Mouse (Mus musculus) lung, postnatal 25 days (tissue): ENCODE data around the gene Siglec1.
A peak's percentile ranks its signal among the peaks of the same experiment; 100 is the strongest.

Experiments
- DNase-seq: peaks from one replicate; pipeline ENCODE4 v3.0.0; 2022; ENCODE audit warnings: low spot score

The Siglec1 gene

DNA sequence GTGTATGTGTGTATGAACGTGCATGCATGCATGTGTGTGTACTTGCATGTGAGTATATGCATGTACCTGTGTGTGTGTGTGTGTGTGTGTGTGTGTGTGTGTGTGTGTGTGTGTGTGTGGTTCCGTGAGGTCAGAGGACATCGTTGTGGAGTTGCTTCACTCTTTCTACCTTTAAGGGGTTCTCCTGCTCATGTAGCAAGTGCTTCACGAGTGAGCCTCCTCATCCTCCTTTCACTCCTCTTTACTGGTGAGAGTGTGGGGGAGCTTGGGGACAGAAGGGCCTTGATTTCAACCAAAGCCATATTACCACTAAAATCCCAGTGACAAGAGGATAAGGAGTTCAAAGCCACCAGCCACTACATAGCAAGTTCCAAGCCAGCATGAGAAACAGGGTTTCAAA is 10.5 kb upstream of the Siglec1 start:
- DNase-seq: no peak

DNA sequence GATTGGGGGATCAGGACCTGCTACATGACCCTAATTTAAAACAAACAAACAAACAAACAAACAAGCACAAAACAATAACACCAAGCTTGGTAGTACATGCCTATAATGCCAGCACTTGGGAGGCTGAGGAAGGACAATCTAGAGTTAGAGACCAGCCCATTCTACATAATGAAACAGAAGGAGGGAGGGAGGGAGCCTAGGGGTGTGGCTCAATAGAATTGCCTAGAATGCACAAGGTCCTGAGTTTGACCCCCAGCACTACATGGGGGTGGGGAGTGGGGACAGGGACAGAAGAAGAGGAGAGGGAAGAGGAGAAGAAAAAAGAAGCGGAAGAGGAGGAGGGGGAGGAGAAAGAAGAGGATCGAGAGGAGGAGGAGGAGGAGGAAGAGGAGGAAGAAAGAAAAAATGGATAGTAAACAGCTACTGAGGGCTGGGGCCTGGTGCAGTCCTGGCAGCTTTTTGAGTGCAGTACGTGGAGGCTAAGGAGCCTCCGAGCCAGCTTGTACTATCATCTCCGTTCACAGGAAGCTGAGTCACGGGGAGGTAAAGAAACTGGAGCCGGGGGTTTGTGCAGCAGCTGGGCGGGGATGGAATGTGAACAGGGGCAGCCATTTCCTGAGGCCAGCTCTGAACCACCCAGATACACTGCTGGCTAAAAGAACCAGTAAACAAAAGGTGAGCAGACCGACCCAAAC is 9.7 kb upstream of the Siglec1 start:
- DNase-seq: peak; percentile 82

GRCm38 (mm10) chr2:131094823-131095222 is 8.3 kb upstream of the Siglec1 start:
- DNase-seq: peak; percentile 84

DNA sequence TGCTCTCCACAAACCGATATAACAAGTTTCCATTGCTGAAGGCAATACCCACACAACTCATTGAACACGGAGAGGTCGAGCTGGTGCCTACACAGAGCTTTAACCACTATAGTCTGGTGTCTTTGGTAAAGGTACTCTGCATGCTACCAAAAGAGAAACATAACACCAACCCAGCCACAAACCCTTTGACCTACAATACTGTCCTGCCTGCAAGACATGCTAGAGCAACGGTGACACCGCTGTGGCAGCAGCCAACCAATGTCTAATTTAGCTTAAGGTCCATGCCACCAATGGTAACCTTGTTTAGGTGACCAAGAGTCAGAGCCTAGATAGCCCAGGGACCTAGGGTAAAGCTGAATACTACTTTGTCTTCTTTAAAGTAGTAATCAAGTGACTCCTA is 7.0 kb upstream of the Siglec1 start:
- DNase-seq: no peak

DNA sequence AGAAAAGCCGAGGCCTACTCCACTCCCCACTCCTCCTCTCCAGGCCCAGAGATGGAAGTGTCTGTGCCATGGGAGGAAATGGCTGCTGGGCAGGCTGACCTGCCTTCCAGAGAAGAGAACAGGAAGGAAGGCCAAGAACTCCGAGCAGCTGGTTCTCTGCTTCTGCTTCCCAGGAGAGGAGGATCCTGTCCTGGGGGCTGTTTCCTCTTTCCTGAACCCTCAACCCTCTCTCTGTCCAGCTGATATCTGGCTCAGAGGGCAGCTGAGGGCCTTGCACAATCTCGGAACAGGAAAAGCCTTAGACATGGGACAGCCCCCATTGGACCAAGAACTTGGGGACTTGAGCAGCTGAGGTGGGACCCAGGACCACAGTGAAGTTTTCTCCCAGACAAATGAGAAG is 4.3 kb upstream of the Siglec1 start:
- peak; percentile 43 for DNase-seq

- DNase-seq: peak; percentile 31
Measured at GRCm38 (mm10) chr2:131089634-131090033, 3.1 kb upstream of the Siglec1 start.

DNA sequence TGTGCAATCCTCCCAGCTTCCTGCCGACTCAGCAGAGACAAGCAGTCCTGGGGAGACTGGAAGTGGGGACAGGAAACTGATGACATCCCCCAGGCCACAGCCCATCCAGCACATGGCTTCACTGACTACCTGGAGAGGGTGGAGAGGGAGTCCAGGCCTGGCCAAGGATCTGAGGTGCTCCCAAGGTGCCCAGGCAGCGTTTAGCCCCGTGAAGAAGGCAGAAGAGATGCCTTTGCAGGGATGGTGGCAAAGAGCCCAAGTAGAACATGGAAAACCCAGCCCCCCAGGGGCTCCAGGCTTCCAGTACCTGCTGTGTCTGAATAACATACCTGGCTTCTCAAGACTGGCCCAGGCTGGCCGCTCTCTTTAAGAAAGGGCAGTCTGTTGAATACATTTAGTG is 2.0 kb upstream of the Siglec1 start:
- no peak for DNase-seq

DNA sequence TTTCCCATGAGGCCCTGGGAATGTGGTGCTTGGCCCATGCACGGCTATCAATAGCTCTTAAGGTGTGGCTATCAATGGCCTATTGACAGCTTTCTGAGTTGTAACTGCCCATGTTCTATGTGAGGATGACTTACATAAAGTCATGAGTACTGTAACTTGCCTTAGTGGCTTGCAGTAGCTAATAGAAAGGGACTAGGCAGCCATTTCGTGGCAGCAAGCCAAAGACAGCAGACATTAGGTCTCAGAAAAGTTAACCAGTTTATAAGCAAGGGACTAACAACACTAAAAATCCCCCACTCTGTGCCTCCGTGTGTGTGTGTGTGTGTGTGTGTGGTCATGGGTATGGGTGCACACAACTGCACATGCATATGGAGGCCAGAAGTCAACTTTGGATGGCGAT is 2.4 kb downstream of the Siglec1 start:
- no peak for DNase-seq

- no peak for DNase-seq
Measured at GRCm38 (mm10) chr2:131080507-131080906, 6.1 kb downstream of the Siglec1 start.

DNA sequence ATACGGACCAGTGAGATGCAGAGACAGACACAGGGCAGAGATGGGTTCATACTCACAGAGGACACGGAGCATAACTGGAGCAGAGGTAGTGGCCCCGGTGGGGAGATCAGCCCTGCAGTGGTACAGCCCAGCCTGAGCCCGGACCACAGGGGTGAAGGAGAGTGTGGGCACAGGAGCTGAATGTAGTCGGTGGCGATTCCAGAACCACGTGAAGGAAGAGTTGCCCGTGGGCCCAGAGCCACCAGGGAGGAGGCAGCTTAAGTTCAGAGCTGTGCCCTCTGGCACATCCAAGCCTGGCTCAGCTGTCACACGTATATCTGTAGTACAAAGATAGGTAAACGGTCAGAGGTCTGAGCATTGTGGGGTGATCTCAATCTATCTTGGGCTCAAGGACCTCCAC is 14.0 kb downstream of the Siglec1 start:
- no peak for DNase-seq

DNA sequence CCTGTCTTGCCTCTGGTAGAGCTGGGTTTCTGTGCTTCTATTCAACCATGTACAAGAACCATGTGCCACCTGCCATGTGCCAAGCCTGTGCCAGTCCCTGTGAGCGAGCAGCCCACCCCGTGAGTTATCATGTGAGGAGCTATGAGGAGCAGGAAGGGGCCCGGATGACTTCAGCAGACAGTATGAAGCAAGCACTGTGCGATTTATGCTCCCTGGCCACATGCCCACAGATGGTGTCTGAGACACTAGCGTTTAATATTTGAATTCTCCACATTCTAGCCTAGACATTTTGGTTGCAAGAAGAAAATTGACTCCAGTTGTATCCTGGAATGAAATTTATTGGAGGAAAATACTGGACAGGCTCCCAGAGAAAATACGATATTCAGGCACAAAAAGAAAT is 19.1 kb downstream of the Siglec1 start:
- no peak for DNase-seq

GRCm38 (mm10) chr2:131066342-131066741 is 20.2 kb downstream of the Siglec1 start:
- DNase-seq: no peak

DNA sequence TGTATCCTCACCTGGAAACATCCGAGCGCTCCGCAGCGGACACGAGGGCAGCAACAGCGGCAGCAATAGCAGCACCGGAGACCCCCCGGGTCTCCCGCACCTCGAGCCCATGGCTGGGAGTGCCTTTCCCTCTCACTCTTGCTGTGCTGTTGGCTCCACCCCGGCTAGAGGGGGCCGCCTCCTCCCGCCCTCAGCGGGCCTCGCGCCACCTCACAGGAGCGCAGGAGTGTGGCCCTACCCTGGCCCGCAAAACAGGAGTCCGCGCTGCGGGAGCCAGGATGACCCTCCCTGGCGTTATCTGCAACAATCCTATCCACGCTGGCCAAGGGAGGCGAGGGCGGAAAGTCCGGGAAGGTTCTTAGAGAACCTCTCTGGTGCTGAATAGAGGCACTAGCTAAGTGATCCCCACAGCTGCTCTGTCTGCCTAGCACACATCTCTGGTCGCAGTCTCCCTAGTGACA is 23.1 kb downstream of the Siglec1 start, which contains the start of gene Adam33:
TSS of gene Adam33 (minus strand) at position 411 of the 461 bp plus-strand sequence.
- no peak for DNase-seq

DNA sequence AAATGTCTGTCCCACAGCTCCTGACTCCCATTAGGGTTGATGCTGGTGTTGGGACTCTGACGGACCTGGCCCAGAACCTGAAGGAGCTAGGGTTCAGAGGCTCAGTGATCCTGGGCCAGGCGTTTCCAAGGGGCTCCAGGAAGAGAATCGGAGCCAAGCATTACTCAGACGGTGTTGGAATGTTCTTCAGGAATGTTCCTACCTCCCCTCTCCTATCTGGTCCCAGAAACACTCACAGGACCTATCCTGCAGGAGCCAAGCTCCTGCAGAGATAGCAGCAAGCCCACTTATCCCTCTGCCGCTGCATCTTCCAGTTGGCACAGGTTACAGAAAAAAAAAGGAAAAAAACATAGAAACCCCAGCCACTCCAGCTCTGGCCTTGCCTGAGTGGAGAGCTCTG is 25.0 kb downstream of the Siglec1 start:
- no peak for DNase-seq

GRCm38 (mm10) chr2:131060784-131061183 is 25.8 kb downstream of the Siglec1 start:
- no peak for DNase-seq

DNA sequence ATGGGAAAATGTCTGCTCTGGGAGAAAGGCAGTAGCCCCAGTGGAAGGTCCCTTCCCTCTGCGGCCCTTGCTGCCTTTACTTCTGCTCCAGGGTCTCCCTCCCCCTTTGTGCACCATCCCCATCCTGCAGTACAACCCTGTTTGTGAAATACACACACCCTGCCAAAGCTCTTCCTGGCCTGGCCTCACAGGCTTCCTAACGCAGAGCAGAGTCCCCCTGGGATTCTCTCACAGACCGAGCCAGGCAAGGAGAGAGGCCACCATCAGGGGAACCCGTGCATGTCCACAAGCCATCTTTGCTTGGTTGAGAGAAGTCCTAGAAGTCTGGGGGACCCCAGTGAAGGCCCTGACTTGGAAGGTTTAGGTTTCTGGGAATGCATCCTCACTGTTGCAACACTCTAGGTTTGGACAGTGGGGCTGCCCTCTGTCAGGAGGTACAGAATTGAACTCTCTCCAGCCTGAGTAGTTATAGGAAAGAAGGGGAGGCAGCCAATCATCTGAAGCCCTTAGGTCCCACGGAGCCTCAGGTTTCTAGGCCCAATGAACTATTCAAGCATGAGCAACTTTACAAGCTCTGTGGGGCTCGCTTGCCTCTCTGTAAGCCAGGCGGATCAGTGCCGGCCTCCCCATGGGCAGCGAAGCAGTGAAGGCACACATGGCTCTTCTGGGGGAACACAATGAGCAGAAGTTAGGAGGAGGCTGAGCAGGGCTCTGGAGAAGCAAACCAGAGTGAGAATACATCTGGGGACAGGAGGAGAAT is 26.6 kb downstream of the Siglec1 start:
- no peak for DNase-seq

GRCm38 (mm10) chr2:131059377-131059776 is 27.2 kb downstream of the Siglec1 start:
- peak; percentile 72 for DNase-seq

GRCm38 (mm10) chr2:131058672-131059071 is 27.9 kb downstream of the Siglec1 start:
- DNase-seq: no peak

GRCm38 (mm10) chr2:131056191-131056590 is 30.4 kb downstream of the Siglec1 start:
- no peak for DNase-seq

DNA sequence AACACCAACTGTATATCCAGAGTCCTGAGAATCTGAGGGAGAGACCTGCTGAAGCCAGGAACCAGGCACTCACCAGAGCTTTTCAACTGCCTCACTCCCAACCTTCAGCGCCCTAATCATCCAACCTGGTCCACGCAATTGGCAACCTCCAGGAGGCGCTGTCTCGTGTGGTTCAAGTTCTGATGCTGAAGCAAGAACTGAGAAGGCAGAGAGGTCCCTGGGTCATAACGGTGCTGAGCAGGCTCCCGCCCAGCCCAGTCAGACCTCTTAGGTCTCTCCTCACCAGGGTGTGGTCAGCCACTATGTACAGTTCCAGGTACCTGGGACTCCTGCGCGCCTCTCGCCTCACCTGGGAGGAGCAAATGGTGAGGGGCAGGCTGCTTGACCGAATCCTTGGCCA is 30.9 kb downstream of the Siglec1 start:
- peak; percentile 55 for DNase-seq

DNA sequence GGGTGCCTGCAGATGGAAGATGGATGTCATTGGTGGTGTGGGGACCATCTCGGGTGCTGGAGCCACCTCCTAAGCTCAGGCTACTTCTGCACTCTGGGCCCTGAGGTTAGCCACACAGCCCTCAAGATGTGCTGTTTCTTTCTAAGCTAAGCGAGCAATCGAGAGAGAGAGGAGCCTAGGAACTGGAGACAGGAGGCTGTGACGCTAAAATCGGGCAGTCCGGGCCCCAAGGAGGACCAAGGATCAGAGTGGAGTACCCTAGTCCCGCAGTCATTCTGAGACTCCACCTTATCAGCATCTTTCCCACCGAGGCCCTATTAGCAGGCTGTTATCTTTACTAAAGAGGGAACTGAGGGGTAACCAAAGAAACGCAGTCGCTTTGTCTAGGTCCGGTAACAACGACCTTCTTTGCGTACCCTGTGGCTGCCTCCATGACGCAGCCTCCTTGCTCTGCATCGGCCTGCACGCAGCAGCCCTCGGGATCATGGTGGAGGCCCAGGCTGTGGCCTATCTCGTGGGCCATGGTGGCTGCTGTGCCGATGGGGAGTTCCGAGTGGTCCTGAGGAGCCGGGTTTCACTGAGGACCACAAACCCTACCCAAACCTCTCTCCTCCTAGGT is 31.8 kb downstream of the Siglec1 start:
- no peak for DNase-seq

- no peak for DNase-seq
Measured at GRCm38 (mm10) chr2:131053851-131054645, 32.5 kb downstream of the Siglec1 start.
